In genomic region chr8:111390837-111391236, GRCm38 (mm10) we compare ENCODE assay signal across 26 mouse cellular contexts. TPM values are rescaled to one million over a fixed set of nuclear protein-coding genes. Genes with fewer than 3 reads are reported as not detected.
DNase-seq lines count a peak whose midpoint lies in the region; ATAC-seq and TF ChIP-seq lines count a peak whose summit lies in the region.
"Had no signal": no experiment of that assay in that cellular context is flagged by ENCODE, and none has a peak within 500 bp of the region (broad histone marks: within the 10 kb centered on the region; RNA-seq: fewer than 3 reads in every experiment).

No protein-coding gene starts in this region.

- H3K27ac ChIP-seq in layer of hippocampus, adult 2 months = peak overlapping the region; percentile 40; the same call in 1 of the 2 replicates
- H3K27ac ChIP-seq in intestine, embryonic 15.5 days = no peak overlapping the region
- H3K27ac ChIP-seq in stomach, embryonic 15.5 days = peak overlapping the region; percentile 71; the same call in 1 of the 2 replicates
- H3K27ac ChIP-seq: embryonic facial prominence, embryonic 12.5 days; embryonic facial prominence, embryonic 15.5 days; forebrain, embryonic 12.5 days; hindbrain, embryonic 12.5 days; hindbrain, postnatal 0 days had no signal

- no peak for TF ChIP-seq CTCF in layer of hippocampus, adult 2 months (conservative IDR thresholded peaks at IDR 0.05)

- H3K9me3 ChIP-seq in intestine, embryonic 15.5 days = no peaks in the 10 kb centered on the region
- H3K9me3 ChIP-seq in stomach, embryonic 15.5 days = no peaks in the 10 kb centered on the region
- H3K9me3 ChIP-seq: embryonic facial prominence, embryonic 12.5 days; embryonic facial prominence, embryonic 15.5 days; forebrain, embryonic 12.5 days; G1E; hindbrain, embryonic 12.5 days had no signal

- H3K9ac ChIP-seq in intestine, embryonic 15.5 days = no peak overlapping the region
- H3K9ac ChIP-seq in stomach, embryonic 15.5 days = no peak overlapping the region
- H3K9ac ChIP-seq: embryonic facial prominence, embryonic 12.5 days; embryonic facial prominence, embryonic 15.5 days; forebrain, embryonic 12.5 days; hindbrain, embryonic 12.5 days had no signal

- H3K4me3 ChIP-seq in layer of hippocampus, adult 2 months = no peak overlapping the region
- no peak overlapping the region for H3K4me3 ChIP-seq in intestine, embryonic 15.5 days (replicated peaks)
- H3K4me3 ChIP-seq in stomach, embryonic 15.5 days (replicated peaks) = no peak overlapping the region
- H3K4me3 ChIP-seq: embryonic facial prominence, embryonic 12.5 days; embryonic facial prominence, embryonic 15.5 days; erythroblast, embryonic 14.5 days; forebrain, embryonic 12.5 days; hindbrain, embryonic 12.5 days had no signal

- H3K36me3 ChIP-seq in intestine, embryonic 15.5 days = no peaks in the 10 kb centered on the region
- H3K36me3 ChIP-seq in stomach, embryonic 15.5 days = no peaks in the 10 kb centered on the region
- H3K36me3 ChIP-seq: embryonic facial prominence, embryonic 12.5 days; embryonic facial prominence, embryonic 15.5 days; forebrain, embryonic 12.5 days; G1E; hindbrain, embryonic 12.5 days had no signal

- H3K27me3 ChIP-seq in intestine, embryonic 15.5 days (replicated peaks) = peaks cover 20% of the 10 kb centered on the region
- H3K27me3 ChIP-seq in stomach, embryonic 15.5 days (replicated peaks) = peaks cover 27% of the 10 kb centered on the region

- no peak overlapping the region for H3K4me2 ChIP-seq in intestine, embryonic 15.5 days (replicated peaks)
- no peak overlapping the region for H3K4me2 ChIP-seq in stomach, embryonic 15.5 days
- H3K4me2 ChIP-seq: embryonic facial prominence, embryonic 12.5 days; embryonic facial prominence, embryonic 15.5 days; forebrain, embryonic 12.5 days; heart, embryonic 11.5 days; hindbrain, embryonic 12.5 days had no signal

- 43% methylated on average over 2 of the region's 2 CpGs for WGBS in intestine, embryonic 15.5 days
- WGBS in stomach, embryonic 15.5 days = 63% methylated on average over 2 of the region's 2 CpGs

- peaks cover 14% of the 10 kb centered on the region for H3K4me1 ChIP-seq in intestine, embryonic 15.5 days (replicated peaks)
- peaks cover 13% of the 10 kb centered on the region for H3K4me1 ChIP-seq in stomach, embryonic 15.5 days

- peak; percentile 29 for ATAC-seq in intestine, embryonic 15.5 days
- 0 out of 2 replicates have a peak, but pooled peaks have one; percentile 7 for ATAC-seq in stomach, embryonic 15.5 days (ENCODE audit: insufficient read depth, low FRiP score, low read depth)
- ATAC-seq: forebrain, embryonic 16.5 days; hindbrain, postnatal 0 days; Patski had no signal

- no peak for DNase-seq in layer of hippocampus, adult 2 months (ENCODE audit: low spot score in 2 of 2)
- no peak for DNase-seq in layer of hippocampus, adult 18-20 months (ENCODE audit: low spot score in 2 of 2)
- DNase-seq in neural tube, embryonic 10.5 days (ENCODE audit: extremely low spot score, low spot score) = no peak
- no peak for DNase-seq in gastrocnemius, adult 8-10 months (ENCODE audit: low spot score in 2 of 2)
- no peak for DNase-seq in left cerebral cortex, adult 11 months (ENCODE audit: low spot score)
- DNase-seq: adrenal gland, postnatal 10 days; adrenal gland, postnatal 36 days; B cell, adult 2 months; cerebellum, adult 18-20 months; cerebellum, adult 9-10 months; gastrocnemius, postnatal 14 days had no signal

RNA-seq across cellular contexts. Expression of gene Fa2h, which starts 2.8 kb away (rescaled TPM):
- total RNA-seq in layer of hippocampus, adult 2 months (2021) = 10 to 100 TPM; 22.0 to 23.1 TPM
- total RNA-seq in layer of hippocampus, adult 18-20 months (2021) = 10 to 100 TPM; 22.8 to 25.6 TPM
- polyA plus RNA-seq in intestine, embryonic 15.5 days (2015; fragmentation: Nextera tagmentation; extraction: Ambion mirVana) = 0.88 and 1.2 TPM in 2 replicates
- polyA plus RNA-seq in stomach, embryonic 15.5 days (2015; fragmentation: Nextera tagmentation; extraction: Ambion mirVana) = 4.3 TPM in 2 replicates
- under 1 TPM; 0.17 to 0.58 (median 0.29) TPM for total RNA-seq in gastrocnemius, adult 8-10 months (2022)
- total RNA-seq: hematopoietic stem cell, adult 5-6 weeks had no signal
- polyA plus RNA-seq: erythroblast, embryonic 14.5 days; forebrain, embryonic 12.5 days; forebrain, embryonic 16.5 days; G1E; heart, embryonic 14.5 days; heart, postnatal 0 days had no signal

RNA-seq across cellular contexts. Expression of gene Mlkl, which starts 52.9 kb away (rescaled TPM):
- 1 to 10 TPM in 1 of 2 experiments, under 1 TPM in 1; 0.22 to 1.1 TPM for total RNA-seq in layer of hippocampus, adult 2 months (2021)
- under 1 TPM; 0.20 TPM for total RNA-seq in layer of hippocampus, adult 18-20 months (2021)
- 2.7 TPM in 2 replicates for polyA plus RNA-seq in intestine, embryonic 15.5 days (2015; fragmentation: Nextera tagmentation; extraction: Ambion mirVana)
- 2.4 TPM in 2 replicates for polyA plus RNA-seq in stomach, embryonic 15.5 days (2015; fragmentation: Nextera tagmentation; extraction: Ambion mirVana)
- total RNA-seq in gastrocnemius, adult 8-10 months (2022) = 1 to 10 TPM in 1 of 4 experiments, under 1 TPM in 3; 0.29 to 1.6 (median 0.76) TPM
- total RNA-seq: G1E had no signal
- polyA plus RNA-seq: G1E had no signal

Comparison
In these comparisons a context has a peak if more than half of its experiments do, and no peak if none do; other contexts are left out.
1. RNA of gene Fa2h, which starts 2.8 kb away (total RNA-seq): 22.8 to 25.6 TPM in layer of hippocampus, adult 18-20 months and 22.0 to 23.1 TPM in layer of hippocampus, adult 2 months; 0.17 to 0.58 TPM in gastrocnemius, adult 8-10 months; every median in the first group is over 10 times any median in the second.